Mouse (Mus musculus): Measurements from ENCODE around the gene Dut.
"Not testable (repeated sequence)": the region's sequence is repeated elsewhere in the genome, so short reads cannot be mapped to it uniquely, and the experiment has no call there.

Gene Dut

GRCm38 (mm10) chr2:125254630-125255029 lies 7.6 kb downstream of the Dut start:
- no peak for DNase-seq (ENCODE audit: low spot score in 2 of 2)

- no peak for DNase-seq (ENCODE audit: low spot score in 2 of 2)
Measured at GRCm38 (mm10) chr2:125255886-125256285, 8.9 kb downstream of the Dut start.

GRCm38 (mm10) chr2:125259230-125260120 lies 12.5 kb downstream of the Dut start:
- peak in 1 of 2 experiments; percentile 36 for DNase-seq (ENCODE audit: low spot score in 2 of 2)

- DNase-seq (ENCODE audit: low spot score in 2 of 2): no peak
Measured at GRCm38 (mm10) chr2:125260326-125260725, 13.3 kb downstream of the Dut start.

GRCm38 (mm10) chr2:125263056-125263455 lies 16.1 kb downstream of the Dut start:
- DNase-seq (ENCODE audit: low spot score in 2 of 2): peak in 1 of 2 experiments; percentile 41

GRCm38 (mm10) chr2:125263753-125264152 lies 16.8 kb downstream of the Dut start:
- DNase-seq (ENCODE audit: low spot score in 2 of 2): peak in 1 of 2 experiments; percentile 21

- DNase-seq (ENCODE audit: low spot score in 2 of 2): no peak
Measured at GRCm38 (mm10) chr2:125268876-125269275, 21.9 kb downstream of the Dut start.

- no peak for DNase-seq (ENCODE audit: low spot score in 2 of 2)
Measured at GRCm38 (mm10) chr2:125275617-125276016, 28.6 kb downstream of the Dut start.

GRCm38 (mm10) chr2:125276692-125277091 lies 29.7 kb downstream of the Dut start:
- DNase-seq (ENCODE audit: low spot score in 2 of 2): no peak

- peak; percentile 39 to 60 for DNase-seq (ENCODE audit: low spot score in 2 of 2)
Measured at GRCm38 (mm10) chr2:125278474-125278873, 31.5 kb downstream of the Dut start.

- not testable (repeated sequence) for DNase-seq (ENCODE audit: low spot score in 2 of 2)
Measured at GRCm38 (mm10) chr2:125279995-125280394, 33.0 kb downstream of the Dut start.

GRCm38 (mm10) chr2:125282334-125283206 lies 35.6 kb downstream of the Dut start:
- DNase-seq (ENCODE audit: low spot score in 2 of 2): no peak

- no peak for DNase-seq (ENCODE audit: low spot score in 2 of 2)
Measured at GRCm38 (mm10) chr2:125285777-125286176, 38.8 kb downstream of the Dut start.

GRCm38 (mm10) chr2:125290197-125290965 lies 43.4 kb downstream of the Dut start:
- DNase-seq (ENCODE audit: low spot score in 2 of 2): peak; percentile 53 to 74

GRCm38 (mm10) chr2:125291101-125291500 lies 44.1 kb downstream of the Dut start:
- DNase-seq (ENCODE audit: low spot score in 2 of 2): peak in 1 of 2 experiments; percentile 26

GRCm38 (mm10) chr2:125292616-125293015 lies 45.6 kb downstream of the Dut start:
- DNase-seq (ENCODE audit: low spot score in 2 of 2): no peak

- peak in 1 of 2 experiments; percentile 38 for DNase-seq (ENCODE audit: low spot score in 2 of 2)
Measured at GRCm38 (mm10) chr2:125293969-125294491, 47.0 kb downstream of the Dut start.

- DNase-seq (ENCODE audit: low spot score in 2 of 2): no peak
Measured at GRCm38 (mm10) chr2:125295526-125295925, 48.5 kb downstream of the Dut start.

GRCm38 (mm10) chr2:125298841-125299240 lies 51.9 kb downstream of the Dut start:
- DNase-seq (ENCODE audit: low spot score in 2 of 2): no peak

- no peak for DNase-seq (ENCODE audit: low spot score in 2 of 2)
Measured at GRCm38 (mm10) chr2:125301877-125302624, 55.1 kb downstream of the Dut start.

GRCm38 (mm10) chr2:125302625-125302924 lies 55.6 kb downstream of the Dut start:
- no peak for DNase-seq (ENCODE audit: low spot score in 2 of 2)
